Mouse (Mus musculus): ENCODE data around the gene Zranb3. TPM values are rescaled to one million over a fixed set of nuclear protein-coding genes. Genes with fewer than 3 reads are reported as not detected.
"Not testable (repeated sequence)": the region's sequence is repeated elsewhere in the genome, so short reads cannot be mapped to it uniquely, and the experiment has no call there.

Gene Zranb3
- polyA plus RNA-seq, 1 experiment, result 0.97 TPM

- Histone ChIP-seq H3K4me1 (ENCODE audit: control insufficient read depth, insufficient read depth, insufficient read length) (no peaks in the 10 kb centered on the region; the same call in 1 of the 2 replicates), H3K36me3 (ENCODE audit: control insufficient read depth, insufficient read depth, low read length) (no peaks in the 10 kb centered on the region), H3K27ac (ENCODE audit: insufficient read depth, low read length) (no peak overlapping the region), H3K4me3 (ENCODE audit: extremely low read depth, insufficient read depth, insufficient read length) (no peak overlapping the region), H3K27me3 (ENCODE audit: control insufficient read depth, insufficient read depth, low read length) (no peaks in the 10 kb centered on the region)
- TF ChIP-seq CTCF (IDR thresholded peaks at IDR 0.05; ENCODE audit: extremely low read depth, insufficient read depth, insufficient read length, insufficient replicate concordance), result no peak
- TF ChIP-seq POLR2A (IDR thresholded peaks at IDR 0.05; ENCODE audit: low read depth, low read length), result no peak
- no peak for DNase-seq (ENCODE audit: low read depth in 1 of 2, low spot score in 2 of 2)
- 77% methylated on average over 4 of the region's 4 CpGs for whole genome bisulfite sequencing
Observed at GRCm38 (mm10) chr1:128013698-128014386, 89.0 kb downstream of the Zranb3 start.

DNA sequence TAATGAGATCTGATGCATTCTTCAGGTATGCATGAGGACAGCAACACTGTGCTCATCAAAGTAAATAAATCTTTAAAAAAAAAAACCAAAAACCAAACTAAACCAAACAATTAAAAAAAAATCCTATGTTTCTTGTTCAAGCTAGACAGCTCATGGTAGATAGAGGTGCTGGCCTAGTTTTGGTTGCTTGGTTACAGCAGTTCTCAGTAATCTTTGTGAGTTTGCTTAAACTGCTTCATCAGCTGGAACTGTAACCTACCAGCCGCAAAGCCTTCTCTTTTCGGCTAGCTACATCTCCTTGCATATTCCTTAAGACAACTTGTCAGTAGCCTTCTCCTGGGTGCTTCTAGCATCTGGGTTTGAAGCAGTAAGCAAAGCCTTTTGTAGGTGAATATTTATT is 93.1 kb downstream of the Zranb3 start:
- Histone ChIP-seq H3K27me3 (ENCODE audit: control insufficient read depth, insufficient read depth, low read length) (no peaks in the 10 kb centered on the region), H3K4me3 (ENCODE audit: extremely low read depth, insufficient read depth, insufficient read length) (no peak overlapping the region), H3K36me3 (ENCODE audit: control insufficient read depth, insufficient read depth, low read length) (no peaks in the 10 kb centered on the region), H3K4me1 (ENCODE audit: control insufficient read depth, insufficient read depth, insufficient read length) (no peaks in the 10 kb centered on the region), H3K27ac (ENCODE audit: insufficient read depth, low read length) (no peak overlapping the region)
- TF ChIP-seq POLR2A (IDR thresholded peaks at IDR 0.05; ENCODE audit: low read depth, low read length) (no peak), CTCF (IDR thresholded peaks at IDR 0.05; ENCODE audit: extremely low read depth, insufficient read depth, insufficient read length, insufficient replicate concordance) (no peak)
- no peak for DNase-seq (ENCODE audit: low read depth in 1 of 2, low spot score in 2 of 2)
- 97% methylated on average over 2 of the region's 2 CpGs for WGBS

GRCm38 (mm10) chr1:128006042-128006600 is 96.7 kb downstream of the Zranb3 start:
- WGBS, result 66% methylated on average over 11 of the region's 11 CpGs

GRCm38 (mm10) chr1:128004371-128004720 is 98.5 kb downstream of the Zranb3 start:
- no peak for DNase-seq (ENCODE audit: low read depth in 1 of 2, low spot score in 2 of 2)
- H3K4me1 ChIP-seq (ENCODE audit: control insufficient read depth, insufficient read depth, insufficient read length), result no peaks in the 10 kb centered on the region
- H3K36me3 ChIP-seq (ENCODE audit: control insufficient read depth, insufficient read depth, low read length), result no peaks in the 10 kb centered on the region
- TF ChIP-seq CTCF (IDR thresholded peaks at IDR 0.05; ENCODE audit: extremely low read depth, insufficient read depth, insufficient read length, insufficient replicate concordance), result no peak
- TF ChIP-seq POLR2A (IDR thresholded peaks at IDR 0.05; ENCODE audit: low read depth, low read length), result no peak
- no peaks in the 10 kb centered on the region for H3K27me3 ChIP-seq (ENCODE audit: control insufficient read depth, insufficient read depth, low read length)
- WGBS, result 90% methylated on average over 2 of the region's 2 CpGs
- no peak overlapping the region for H3K4me3 ChIP-seq (ENCODE audit: extremely low read depth, insufficient read depth, insufficient read length)
- no peak overlapping the region for H3K27ac ChIP-seq (ENCODE audit: insufficient read depth, low read length)

More at GRCm38 (mm10) chr1:128006042-128006600, 96.7 kb downstream of the Zranb3 start:
- H3K4me3 ChIP-seq (ENCODE audit: extremely low read depth, insufficient read depth, insufficient read length); DNase-seq (ENCODE audit: low read depth in 1 of 2, low spot score in 2 of 2); H3K27me3 ChIP-seq (ENCODE audit: control insufficient read depth, insufficient read depth, low read length); H3K36me3 ChIP-seq (ENCODE audit: control insufficient read depth, insufficient read depth, low read length); H3K27ac ChIP-seq (ENCODE audit: insufficient read depth, low read length); H3K4me1 ChIP-seq (ENCODE audit: control insufficient read depth, insufficient read depth, insufficient read length): not testable (repeated sequence)

DNA sequence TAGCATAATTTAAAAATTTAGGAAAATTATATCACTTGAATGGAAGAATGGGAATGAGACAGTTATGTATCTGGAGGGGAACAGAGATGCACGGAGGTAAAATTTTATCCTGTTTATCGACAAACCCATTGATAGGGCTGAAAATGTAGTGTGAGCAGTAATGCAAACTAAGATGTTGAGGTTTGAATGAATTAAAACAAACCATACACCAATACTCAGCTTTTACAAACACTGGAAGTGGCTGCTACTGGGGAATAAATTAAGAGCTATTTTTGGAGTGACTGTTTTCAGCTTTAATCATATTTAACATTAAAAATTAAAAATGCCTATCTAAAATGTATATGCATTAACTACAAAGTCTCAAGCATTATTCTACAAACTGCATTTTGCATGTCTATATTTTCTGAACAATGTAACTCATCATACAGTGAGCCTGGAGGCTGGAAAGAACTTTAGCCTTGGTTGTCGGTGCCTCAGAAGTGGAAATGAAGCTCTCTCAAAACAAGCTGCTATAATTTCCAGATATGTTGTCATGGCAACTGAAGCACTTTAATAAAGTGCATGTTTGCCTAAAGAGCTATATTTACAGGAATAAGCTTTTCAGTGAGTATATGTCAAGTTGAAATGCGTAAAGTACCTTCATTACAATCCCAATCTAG is 99.0 kb downstream of the Zranb3 start:
- H3K27me3 ChIP-seq (ENCODE audit: control insufficient read depth, insufficient read depth, low read length), result no peaks in the 10 kb centered on the region
- WGBS, result 94% methylated on average over 4 of the region's 4 CpGs
- no peak overlapping the region for H3K4me3 ChIP-seq (ENCODE audit: extremely low read depth, insufficient read depth, insufficient read length)
- H3K27ac ChIP-seq (ENCODE audit: insufficient read depth, low read length), result no peak overlapping the region
- no peaks in the 10 kb centered on the region for H3K36me3 ChIP-seq (ENCODE audit: control insufficient read depth, insufficient read depth, low read length)
- TF ChIP-seq CTCF (IDR thresholded peaks at IDR 0.05; ENCODE audit: extremely low read depth, insufficient read depth, insufficient read length, insufficient replicate concordance) (no peak), POLR2A (IDR thresholded peaks at IDR 0.05; ENCODE audit: low read depth, low read length) (no peak)
- no peak for DNase-seq (ENCODE audit: low read depth in 1 of 2, low spot score in 2 of 2)
- no peaks in the 10 kb centered on the region for H3K4me1 ChIP-seq (ENCODE audit: control insufficient read depth, insufficient read depth, insufficient read length)

GRCm38 (mm10) chr1:128002159-128002558 is 100.7 kb downstream of the Zranb3 start:
- 95% methylated on average over 2 of the region's 2 CpGs for WGBS

GRCm38 (mm10) chr1:128000931-128001330 is 101.9 kb downstream of the Zranb3 start:
- H3K4me1 ChIP-seq (ENCODE audit: control insufficient read depth, insufficient read depth, insufficient read length); H3K27ac ChIP-seq (ENCODE audit: insufficient read depth, low read length); H3K27me3 ChIP-seq (ENCODE audit: control insufficient read depth, insufficient read depth, low read length); H3K4me3 ChIP-seq (ENCODE audit: extremely low read depth, insufficient read depth, insufficient read length); DNase-seq (ENCODE audit: low read depth in 1 of 2, low spot score in 2 of 2); H3K36me3 ChIP-seq (ENCODE audit: control insufficient read depth, insufficient read depth, low read length): not testable (repeated sequence)
- WGBS, result 94% methylated on average over 4 of the region's 4 CpGs

More at GRCm38 (mm10) chr1:128002159-128002558, 100.7 kb downstream of the Zranb3 start:
- H3K36me3 ChIP-seq (ENCODE audit: control insufficient read depth, insufficient read depth, low read length), result no peaks in the 10 kb centered on the region
- no peak for TF ChIP-seq POLR2A (IDR thresholded peaks at IDR 0.05; ENCODE audit: low read depth, low read length)
- TF ChIP-seq CTCF (IDR thresholded peaks at IDR 0.05; ENCODE audit: extremely low read depth, insufficient read depth, insufficient read length, insufficient replicate concordance), result no peak
- no peak overlapping the region for H3K27ac ChIP-seq (ENCODE audit: insufficient read depth, low read length)
- no peaks in the 10 kb centered on the region for H3K27me3 ChIP-seq (ENCODE audit: control insufficient read depth, insufficient read depth, low read length)
- no peak overlapping the region for H3K4me3 ChIP-seq (ENCODE audit: extremely low read depth, insufficient read depth, insufficient read length)
- H3K4me1 ChIP-seq (ENCODE audit: control insufficient read depth, insufficient read depth, insufficient read length), result no peaks in the 10 kb centered on the region
- DNase-seq (ENCODE audit: low read depth in 1 of 2, low spot score in 2 of 2), result no peak
